Mouse (Mus musculus): ENCODE results near the gene Rab29. TPM values are rescaled to one million over a fixed set of nuclear protein-coding genes. Genes with fewer than 3 reads are reported as not detected.
A peak's percentile ranks its signal among the peaks of the same experiment; 100 is the strongest.

Gene Rab29
- polyA plus RNA-seq, 1 experiment from 2014 or later = 7.6 TPM

GRCm38 (mm10) chr1:131843758-131844157 is 23.3 kb upstream of the Rab29 start:
- 94% methylated on average over 10 of the region's 10 CpGs for WGBS
- H3K27ac ChIP-seq (ENCODE audit: low read length) = no peak overlapping the region
- no peak overlapping the region for H3K4me2 ChIP-seq (ENCODE audit: low read length)
- no peak overlapping the region for H3K4me3 ChIP-seq (ENCODE audit: low read depth, low read length)
- no peaks in the 10 kb centered on the region for H3K4me1 ChIP-seq (ENCODE audit: control insufficient read depth, insufficient read depth, low read length)
- no peaks in the 10 kb centered on the region for H3K27me3 ChIP-seq (ENCODE audit: control insufficient read depth, insufficient read depth, low read depth, low read length)
- ATAC-seq = no peak
- H3K9ac ChIP-seq (ENCODE audit: low read depth, low read length) = no peak overlapping the region
- peaks cover 15% of the 10 kb centered on the region for H3K36me3 ChIP-seq (ENCODE audit: control insufficient read depth, insufficient read depth, low read length)
- no peaks in the 10 kb centered on the region for H3K9me3 ChIP-seq (replicated peaks; ENCODE audit: control insufficient read depth, low read length, poor library complexity, severe bottlenecking)

- WGBS = 65% methylated on average over 8 of the region's 8 CpGs
- Histone ChIP-seq H3K4me3 (ENCODE audit: low read depth, low read length) (no peak overlapping the region), H3K27ac (ENCODE audit: low read length) (no peak overlapping the region), H3K4me1 (ENCODE audit: control insufficient read depth, insufficient read depth, low read length) (no peaks in the 10 kb centered on the region), H3K9me3 (replicated peaks; ENCODE audit: control insufficient read depth, low read length, poor library complexity, severe bottlenecking) (no peaks in the 10 kb centered on the region), H3K27me3 (ENCODE audit: control insufficient read depth, insufficient read depth, low read depth, low read length) (no peaks in the 10 kb centered on the region), H3K4me2 (ENCODE audit: low read length) (no peak overlapping the region), H3K36me3 (ENCODE audit: control insufficient read depth, insufficient read depth, low read length) (peaks cover 15% of the 10 kb centered on the region), H3K9ac (ENCODE audit: low read depth, low read length) (no peak overlapping the region)
- ATAC-seq = no peak
Observed at GRCm38 (mm10) chr1:131844883-131845282, 22.1 kb upstream of the Rab29 start.

GRCm38 (mm10) chr1:131846255-131846654 is 20.8 kb upstream of the Rab29 start:
- peaks cover 15% of the 10 kb centered on the region for H3K36me3 ChIP-seq (ENCODE audit: control insufficient read depth, insufficient read depth, low read length)
- no peak overlapping the region for H3K27ac ChIP-seq (ENCODE audit: low read length)
- H3K27me3 ChIP-seq (ENCODE audit: control insufficient read depth, insufficient read depth, low read depth, low read length) = no peaks in the 10 kb centered on the region
- H3K4me1 ChIP-seq (ENCODE audit: control insufficient read depth, insufficient read depth, low read length) = no peaks in the 10 kb centered on the region
- ATAC-seq = no peak
- H3K4me3 ChIP-seq (ENCODE audit: low read depth, low read length) = no peak overlapping the region
- no peaks in the 10 kb centered on the region for H3K9me3 ChIP-seq (replicated peaks; ENCODE audit: control insufficient read depth, low read length, poor library complexity, severe bottlenecking)
- no peak overlapping the region for H3K9ac ChIP-seq (ENCODE audit: low read depth, low read length)
- H3K4me2 ChIP-seq (ENCODE audit: low read length) = no peak overlapping the region
- 81% methylated on average over 5 of the region's 5 CpGs for WGBS

GRCm38 (mm10) chr1:131861811-131862210 is 5.2 kb upstream of the Rab29 start:
- Histone ChIP-seq H3K36me3 (ENCODE audit: control insufficient read depth, insufficient read depth, low read length) (no peaks in the 10 kb centered on the region), H3K9ac (ENCODE audit: low read depth, low read length) (no peak overlapping the region), H3K4me3 (ENCODE audit: low read depth, low read length) (no peak overlapping the region), H3K4me2 (ENCODE audit: low read length) (no peak overlapping the region), H3K4me1 (ENCODE audit: control insufficient read depth, insufficient read depth, low read length) (no peaks in the 10 kb centered on the region), H3K27me3 (ENCODE audit: control insufficient read depth, insufficient read depth, low read depth, low read length) (no peaks in the 10 kb centered on the region), H3K9me3 (replicated peaks; ENCODE audit: control insufficient read depth, low read length, poor library complexity, severe bottlenecking) (no peaks in the 10 kb centered on the region), H3K27ac (ENCODE audit: low read length) (no peak overlapping the region)
- ATAC-seq = no peak
- 91% methylated on average over 4 of the region's 4 CpGs for WGBS

- H3K4me2 ChIP-seq (ENCODE audit: low read length) = no peak overlapping the region
- ATAC-seq = no peak
- H3K27me3 ChIP-seq (ENCODE audit: control insufficient read depth, insufficient read depth, low read depth, low read length) = peaks cover 4% of the 10 kb centered on the region; the same call in 1 of the 2 replicates
- no peak overlapping the region for H3K27ac ChIP-seq (ENCODE audit: low read length)
- H3K9me3 ChIP-seq (replicated peaks; ENCODE audit: control insufficient read depth, low read length, poor library complexity, severe bottlenecking) = no peaks in the 10 kb centered on the region
- H3K4me1 ChIP-seq (ENCODE audit: control insufficient read depth, insufficient read depth, low read length) = peaks cover 4% of the 10 kb centered on the region; the same call in 1 of the 2 replicates
- WGBS = 85% methylated on average over 5 of the region's 5 CpGs
- no peak overlapping the region for H3K4me3 ChIP-seq (ENCODE audit: low read depth, low read length)
- H3K9ac ChIP-seq (ENCODE audit: low read depth, low read length) = no peak overlapping the region
- H3K36me3 ChIP-seq (ENCODE audit: control insufficient read depth, insufficient read depth, low read length) = no peaks in the 10 kb centered on the region
Observed at GRCm38 (mm10) chr1:131865596-131865995, 1.4 kb upstream of the Rab29 start.

GRCm38 (mm10) chr1:131866304-131866999 is 572 bp upstream of the Rab29 start:
- no peak overlapping the region for H3K9ac ChIP-seq (ENCODE audit: low read depth, low read length)
- no peak overlapping the region for H3K4me2 ChIP-seq (ENCODE audit: low read length)

GRCm38 (mm10) chr1:131867946-131868290 is 894 bp downstream of the Rab29 start:
- Histone ChIP-seq H3K27ac (ENCODE audit: low read length) (no peak overlapping the region), H3K4me1 (ENCODE audit: control insufficient read depth, insufficient read depth, low read length) (peaks cover 4% of the 10 kb centered on the region; the same call in 1 of the 2 replicates), H3K36me3 (ENCODE audit: control insufficient read depth, insufficient read depth, low read length) (no peaks in the 10 kb centered on the region), H3K4me2 (ENCODE audit: low read length) (peak overlapping the region; percentile 91), H3K4me3 (ENCODE audit: low read depth, low read length) (peak overlapping the region; percentile 57), H3K9me3 (replicated peaks; ENCODE audit: control insufficient read depth, low read length, poor library complexity, severe bottlenecking) (no peaks in the 10 kb centered on the region), H3K27me3 (ENCODE audit: control insufficient read depth, insufficient read depth, low read depth, low read length) (peaks cover 4% of the 10 kb centered on the region; the same call in 1 of the 2 replicates), H3K9ac (ENCODE audit: low read depth, low read length) (peak overlapping the region; percentile 43; the same call in 1 of the 2 replicates)
- ATAC-seq = no peak
- 33% methylated on average over 10 of the region's 10 CpGs for WGBS

More at GRCm38 (mm10) chr1:131866304-131866999, 572 bp upstream of the Rab29 start:
- 78% methylated on average over 6 of the region's 6 CpGs for WGBS
- H3K27me3 ChIP-seq (ENCODE audit: control insufficient read depth, insufficient read depth, low read depth, low read length) = peaks cover 4% of the 10 kb centered on the region; the same call in 1 of the 2 replicates
- H3K27ac ChIP-seq (ENCODE audit: low read length) = no peak overlapping the region
- H3K4me1 ChIP-seq (ENCODE audit: control insufficient read depth, insufficient read depth, low read length) = peaks cover 4% of the 10 kb centered on the region; the same call in 1 of the 2 replicates
- H3K36me3 ChIP-seq (ENCODE audit: control insufficient read depth, insufficient read depth, low read length) = no peaks in the 10 kb centered on the region
- ATAC-seq = 0 out of 2 replicates have a peak, but pooled peaks have one; percentile 50
- H3K9me3 ChIP-seq (replicated peaks; ENCODE audit: control insufficient read depth, low read length, poor library complexity, severe bottlenecking) = no peaks in the 10 kb centered on the region
- H3K4me3 ChIP-seq (ENCODE audit: low read depth, low read length) = no peak overlapping the region

- Histone ChIP-seq H3K9ac (ENCODE audit: low read depth, low read length) (no peak overlapping the region), H3K4me3 (ENCODE audit: low read depth, low read length) (no peak overlapping the region), H3K36me3 (ENCODE audit: control insufficient read depth, insufficient read depth, low read length) (no peaks in the 10 kb centered on the region), H3K27ac (ENCODE audit: low read length) (no peak overlapping the region), H3K27me3 (ENCODE audit: control insufficient read depth, insufficient read depth, low read depth, low read length) (peaks cover 4% of the 10 kb centered on the region; the same call in 1 of the 2 replicates), H3K4me2 (ENCODE audit: low read length) (no peak overlapping the region), H3K4me1 (ENCODE audit: control insufficient read depth, insufficient read depth, low read length) (peaks cover 4% of the 10 kb centered on the region; the same call in 1 of the 2 replicates), H3K9me3 (replicated peaks; ENCODE audit: control insufficient read depth, low read length, poor library complexity, severe bottlenecking) (no peaks in the 10 kb centered on the region)
- WGBS = 84% methylated on average over 2 of the region's 2 CpGs
- ATAC-seq = no peak
Observed at GRCm38 (mm10) chr1:131869561-131869960, 2.5 kb downstream of the Rab29 start.

GRCm38 (mm10) chr1:131872856-131873255 is 5.8 kb downstream of the Rab29 start:
- H3K4me3 ChIP-seq (ENCODE audit: low read depth, low read length) = no peak overlapping the region
- no peak for ATAC-seq
- H3K27ac ChIP-seq (ENCODE audit: low read length) = no peak overlapping the region
- no peaks in the 10 kb centered on the region for H3K9me3 ChIP-seq (replicated peaks; ENCODE audit: control insufficient read depth, low read length, poor library complexity, severe bottlenecking)
- H3K4me2 ChIP-seq (ENCODE audit: low read length) = no peak overlapping the region
- H3K36me3 ChIP-seq (ENCODE audit: control insufficient read depth, insufficient read depth, low read length) = no peaks in the 10 kb centered on the region
- peaks cover 2% of the 10 kb centered on the region; the same call in 1 of the 2 replicates for H3K27me3 ChIP-seq (ENCODE audit: control insufficient read depth, insufficient read depth, low read depth, low read length)
- H3K4me1 ChIP-seq (ENCODE audit: control insufficient read depth, insufficient read depth, low read length) = no peaks in the 10 kb centered on the region
- 76% methylated on average over 1 of the region's 1 CpGs for WGBS
- H3K9ac ChIP-seq (ENCODE audit: low read depth, low read length) = no peak overlapping the region

Data from midbrain, embryonic 16.5 days (tissue).